Mouse (Mus musculus) kidney, adult 2 months (tissue): ENCODE measurements around the gene Pnpla1.

Source experiments
- CTCF ChIP-seq: fragments of 200-500 bp; conservative IDR thresholded peaks from 2 replicates; pipeline ENCODE4 v1.5.1; 2011; ENCODE audit warnings: low read depth, mild to moderate bottlenecking, control low read depth, low read length, moderate library complexity, mixed read lengths; ENCODE audit not compliant: insufficient read depth, insufficient read length
- POLR2A ChIP-seq: fragments of 200-500 bp; IDR thresholded peaks from one replicate; pipeline ENCODE4 v1.6.1; 2011; ENCODE audit warnings: low read depth, low read length, control low read depth

- TF ChIP-seq POLR2A (no peak), CTCF (no peak)
These were observed 39.6 kb downstream of the Pnpla1 start for GRCm38 (mm10) chr17:28897817-28898216.
